Mouse (Mus musculus): ENCODE results near the gene Spib. TPM values are rescaled to one million over a fixed set of nuclear protein-coding genes. Genes with fewer than 3 reads are reported as not detected.

The Spib gene
- polyA plus RNA-seq, 1 experiment from 2014 or later: 0.04 TPM

DNA sequence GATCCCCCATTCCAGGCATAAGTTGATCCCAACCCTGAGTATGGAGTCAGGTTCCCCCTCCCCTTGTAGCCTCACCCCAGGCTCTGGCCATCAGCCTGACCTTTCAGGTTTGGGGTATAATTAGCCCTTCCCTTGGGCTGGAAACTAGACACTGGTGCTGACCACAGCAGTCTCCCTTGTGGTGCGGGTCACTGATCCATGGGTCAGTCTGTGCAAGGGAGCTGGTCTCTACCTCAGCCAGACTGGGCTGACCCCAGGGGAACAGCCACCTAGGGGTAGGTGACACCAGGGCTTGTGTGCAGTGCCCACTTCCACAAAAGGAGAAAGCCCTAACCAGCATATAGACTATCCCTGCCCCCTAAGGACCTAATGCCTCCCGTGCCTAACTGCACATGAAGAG lies 8.8 kb downstream of the Spib start:
- no peak for TF ChIP-seq CTCF (IDR thresholded peaks at IDR 0.05; ENCODE audit: low read depth)
- 0 out of 2 replicates have a peak, but pooled peaks cover 7% of the 10 kb centered on the region for H3K27me3 ChIP-seq (ENCODE audit: insufficient read depth, low read length)
- H3K4me2 ChIP-seq (ENCODE audit: low read length): no peak overlapping the region
- H3K36me3 ChIP-seq (ENCODE audit: insufficient read depth, low read length): no peaks in the 10 kb centered on the region
- WGBS: 88% methylated on average over 2 of the region's 2 CpGs
- no peaks in the 10 kb centered on the region for H3K9me3 ChIP-seq (replicated peaks; ENCODE audit: low read length)
- DNase-seq (ENCODE audit: low spot score): no peak
- H3K4me3 ChIP-seq (replicated peaks; ENCODE audit: low read depth, low read length): no peak overlapping the region
- no peak for ATAC-seq (replicated peaks; ENCODE audit: low FRiP score, low read depth)
- H3K4me1 ChIP-seq (replicated peaks; ENCODE audit: insufficient read depth, low read length): no peaks in the 10 kb centered on the region
- no peak overlapping the region for H3K27ac ChIP-seq
- no peak overlapping the region for H3K9ac ChIP-seq (ENCODE audit: low read depth, low read length)

DNA sequence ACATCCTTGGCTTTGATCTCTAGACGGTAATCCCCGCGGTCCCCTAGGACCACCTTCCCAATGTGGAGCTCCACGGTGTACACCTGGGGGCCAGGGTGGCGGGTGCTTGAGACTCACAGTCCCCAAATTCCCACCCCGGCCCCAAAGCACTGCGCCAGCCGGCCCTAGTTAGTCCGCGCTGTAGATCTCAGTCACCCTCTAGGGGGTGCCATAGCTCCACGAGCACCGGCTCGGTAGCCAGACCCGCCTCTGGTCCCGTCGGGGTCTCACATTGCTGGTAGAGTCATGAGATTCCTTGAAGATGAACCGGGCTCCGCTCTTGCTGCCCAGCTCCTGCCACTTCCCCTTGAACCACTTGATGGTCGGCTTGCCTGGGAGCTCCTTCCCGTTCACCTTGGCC lies 10.2 kb downstream of the Spib start:
- Histone ChIP-seq H3K4me3 (replicated peaks; ENCODE audit: low read depth, low read length) (no peak overlapping the region; the same call in 1 of the 2 replicates), H3K27me3 (ENCODE audit: insufficient read depth, low read length) (0 out of 2 replicates have a peak, but pooled peaks cover 7% of the 10 kb centered on the region), H3K9me3 (replicated peaks; ENCODE audit: low read length) (no peaks in the 10 kb centered on the region), H3K36me3 (ENCODE audit: insufficient read depth, low read length) (no peaks in the 10 kb centered on the region), H3K9ac (ENCODE audit: low read depth, low read length) (no peak overlapping the region), H3K4me2 (ENCODE audit: low read length) (peak overlapping the region; percentile 28; the same call in 1 of the 2 replicates), H3K27ac (no peak overlapping the region), H3K4me1 (replicated peaks; ENCODE audit: insufficient read depth, low read length) (no peaks in the 10 kb centered on the region)
- DNase-seq (ENCODE audit: low spot score) (peak; percentile 72), ATAC-seq (replicated peaks; ENCODE audit: low FRiP score, low read depth) (peak; percentile 33; the same call in 1 of the 2 replicates)
- TF ChIP-seq CTCF (IDR thresholded peaks at IDR 0.05; ENCODE audit: low read depth): peak; percentile 81
- WGBS: 1% methylated on average over 20 of the region's 20 CpGs

DNA sequence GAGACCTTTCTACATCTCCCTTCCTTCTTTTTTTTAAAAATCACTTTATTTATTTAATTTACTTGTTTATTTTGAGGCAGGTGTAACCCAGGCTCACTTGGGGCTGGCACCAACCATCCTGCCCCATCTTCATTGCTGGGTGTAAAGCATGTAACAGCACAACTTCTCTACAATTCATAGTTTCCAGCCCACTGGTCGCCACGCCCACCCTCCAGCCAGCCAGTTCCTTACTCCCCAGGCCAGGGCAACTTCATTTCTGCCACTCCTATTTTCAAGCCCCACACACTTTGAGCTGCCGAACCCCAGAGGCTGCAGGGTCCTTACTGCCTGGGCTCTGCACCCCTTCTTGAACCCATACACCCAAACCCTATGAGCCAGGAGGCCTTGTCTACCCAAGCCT lies 10.9 kb downstream of the Spib start:
- 47% methylated on average over 3 of the region's 3 CpGs for WGBS

GRCm38 (mm10) chr7:44519240-44519913 lies 12.5 kb downstream of the Spib start:
- ATAC-seq (replicated peaks; ENCODE audit: low FRiP score, low read depth) (no peak), DNase-seq (ENCODE audit: low spot score) (no peak)
- Histone ChIP-seq H3K4me3 (replicated peaks; ENCODE audit: low read depth, low read length) (no peak overlapping the region), H3K36me3 (ENCODE audit: insufficient read depth, low read length) (no peaks in the 10 kb centered on the region), H3K9me3 (replicated peaks; ENCODE audit: low read length) (no peaks in the 10 kb centered on the region), H3K27ac (no peak overlapping the region), H3K27me3 (ENCODE audit: insufficient read depth, low read length) (0 out of 2 replicates have a peak, but pooled peaks cover 7% of the 10 kb centered on the region), H3K9ac (ENCODE audit: low read depth, low read length) (no peak overlapping the region), H3K4me1 (replicated peaks; ENCODE audit: insufficient read depth, low read length) (no peaks in the 10 kb centered on the region), H3K4me2 (ENCODE audit: low read length) (no peak overlapping the region)
- 70% methylated on average over 9 of the region's 9 CpGs for WGBS
- no peak; the same call in 1 of the 2 replicates for TF ChIP-seq CTCF (IDR thresholded peaks at IDR 0.05; ENCODE audit: low read depth)

More for the DNA sequence above, 10.9 kb downstream of the Spib start:
- DNase-seq (ENCODE audit: low spot score): no peak
- no peaks in the 10 kb centered on the region for H3K36me3 ChIP-seq (ENCODE audit: insufficient read depth, low read length)
- no peak overlapping the region for H3K9ac ChIP-seq (ENCODE audit: low read depth, low read length)
- no peaks in the 10 kb centered on the region for H3K4me1 ChIP-seq (replicated peaks; ENCODE audit: insufficient read depth, low read length)
- H3K4me3 ChIP-seq (replicated peaks; ENCODE audit: low read depth, low read length): no peak overlapping the region
- no peak for ATAC-seq (replicated peaks; ENCODE audit: low FRiP score, low read depth)
- H3K27ac ChIP-seq: no peak overlapping the region
- H3K27me3 ChIP-seq (ENCODE audit: insufficient read depth, low read length): 0 out of 2 replicates have a peak, but pooled peaks cover 7% of the 10 kb centered on the region
- no peak overlapping the region for H3K4me2 ChIP-seq (ENCODE audit: low read length)
- H3K9me3 ChIP-seq (replicated peaks; ENCODE audit: low read length): no peaks in the 10 kb centered on the region
- TF ChIP-seq CTCF (IDR thresholded peaks at IDR 0.05; ENCODE audit: low read depth): no peak

GRCm38 (mm10) chr7:44507491-44507890 lies 24.4 kb downstream of the Spib start:
- H3K9me3 ChIP-seq (replicated peaks; ENCODE audit: low read length): no peaks in the 10 kb centered on the region
- no peaks in the 10 kb centered on the region for H3K27me3 ChIP-seq (ENCODE audit: insufficient read depth, low read length)
- no peak overlapping the region for H3K27ac ChIP-seq
- no peak for TF ChIP-seq CTCF (IDR thresholded peaks at IDR 0.05; ENCODE audit: low read depth)
- DNase-seq (ENCODE audit: low spot score) (no peak), ATAC-seq (replicated peaks; ENCODE audit: low FRiP score, low read depth) (no peak)
- no peaks in the 10 kb centered on the region for H3K4me1 ChIP-seq (replicated peaks; ENCODE audit: insufficient read depth, low read length)
- no peak overlapping the region for H3K4me2 ChIP-seq (ENCODE audit: low read length)
- H3K4me3 ChIP-seq (replicated peaks; ENCODE audit: low read depth, low read length): no peak overlapping the region
- H3K36me3 ChIP-seq (ENCODE audit: insufficient read depth, low read length): no peaks in the 10 kb centered on the region
- H3K9ac ChIP-seq (ENCODE audit: low read depth, low read length): no peak overlapping the region

GRCm38 (mm10) chr7:44501563-44502115 lies 30.2 kb downstream of the Spib start:
- Histone ChIP-seq H3K4me1 (replicated peaks; ENCODE audit: insufficient read depth, low read length) (no peaks in the 10 kb centered on the region), H3K9me3 (replicated peaks; ENCODE audit: low read length) (no peaks in the 10 kb centered on the region), H3K4me3 (replicated peaks; ENCODE audit: low read depth, low read length) (no peak overlapping the region), H3K9ac (ENCODE audit: low read depth, low read length) (no peak overlapping the region), H3K4me2 (ENCODE audit: low read length) (no peak overlapping the region), H3K27me3 (ENCODE audit: insufficient read depth, low read length) (no peaks in the 10 kb centered on the region), H3K36me3 (ENCODE audit: insufficient read depth, low read length) (no peaks in the 10 kb centered on the region), H3K27ac (no peak overlapping the region)
- DNase-seq (ENCODE audit: low spot score) (peak; percentile 58), ATAC-seq (replicated peaks; ENCODE audit: low FRiP score, low read depth) (no peak)
- peak; percentile 78 for TF ChIP-seq CTCF (IDR thresholded peaks at IDR 0.05; ENCODE audit: low read depth)
- WGBS: 32% methylated on average over 5 of the region's 5 CpGs

Measured in kidney, postnatal 0 days (tissue).